Comparison of ENCODE assay signal across 14 mouse cellular contexts in the genomic region with DNA sequence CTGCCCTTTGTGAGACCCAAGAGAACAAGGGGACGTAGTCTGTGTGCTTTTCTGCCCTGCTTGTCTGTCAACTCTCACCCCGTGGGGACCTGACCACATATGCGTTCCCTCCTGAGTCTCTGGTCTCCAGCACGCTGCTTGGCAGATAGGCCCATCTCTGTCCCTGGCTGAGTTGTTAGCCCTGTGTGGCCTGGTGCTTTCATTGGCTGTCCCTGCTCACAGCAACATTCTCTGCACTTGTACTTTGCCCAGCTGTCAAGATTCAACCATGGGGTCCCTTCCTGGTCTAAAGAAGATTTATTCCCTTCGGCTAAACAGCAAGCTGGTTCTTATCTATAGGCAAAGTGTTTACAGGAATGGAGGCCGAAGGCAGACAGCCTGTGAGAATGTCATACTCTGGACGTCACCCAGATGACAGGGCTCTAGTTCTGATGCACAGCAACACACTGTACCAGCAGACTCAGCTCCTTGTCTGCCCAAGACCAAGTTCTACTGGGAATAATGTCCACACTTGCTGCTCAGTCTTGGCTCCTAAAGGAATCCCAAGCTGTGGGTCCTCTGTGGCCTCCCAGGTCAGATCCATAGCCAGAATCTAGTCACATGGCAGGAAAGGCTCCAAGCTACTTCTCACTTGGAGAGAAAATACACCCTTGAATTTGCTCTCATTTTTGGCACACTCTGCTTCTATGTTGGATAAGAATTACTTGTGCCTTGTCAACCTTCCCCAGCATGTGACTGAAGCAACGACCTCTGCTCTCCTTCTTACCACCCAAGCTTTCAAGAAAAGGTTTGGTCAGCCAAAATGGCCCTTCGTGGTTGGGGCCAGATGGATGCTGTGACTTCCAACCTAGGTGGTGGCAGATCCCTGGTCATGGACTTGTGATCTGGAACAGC. TPM values are rescaled to one million over a fixed set of nuclear protein-coding genes. Genes with fewer than 3 reads are reported as not detected.
A peak's percentile ranks its signal among the peaks of the same experiment; 100 is the strongest.
DNase-seq lines count a peak whose midpoint lies in the region; ATAC-seq and TF ChIP-seq lines count a peak whose summit lies in the region.
"Had no signal": no experiment of that assay in that cellular context is flagged by ENCODE, and none has a peak within 500 bp of the region (broad histone marks: within the 10 kb centered on the region; RNA-seq: fewer than 3 reads in every experiment).

No protein-coding gene starts in this region.

- 0 out of 2 replicates have a peak overlapping the region, but pooled peaks have one; percentile 47 for H3K27ac ChIP-seq in heart, embryonic 12.5 days (ENCODE audit: poor library complexity, severe bottlenecking)
- H3K27ac ChIP-seq in intestine, postnatal 0 days (ENCODE audit: low read depth, low read length): no peak overlapping the region
- no peak overlapping the region for H3K27ac ChIP-seq in midbrain, embryonic 15.5 days
- H3K27ac ChIP-seq: embryonic facial prominence, embryonic 15.5 days; limb, embryonic 13.5 days; neural tube, embryonic 15.5 days had no signal

- no peaks in the 10 kb centered on the region; the same call in 1 of the 2 replicates for H3K9me3 ChIP-seq in heart, embryonic 12.5 days (replicated peaks)
- H3K9me3 ChIP-seq in intestine, postnatal 0 days (ENCODE audit: control insufficient read depth): no peaks in the 10 kb centered on the region
- H3K9me3 ChIP-seq in midbrain, embryonic 15.5 days: no peaks in the 10 kb centered on the region
- H3K9me3 ChIP-seq: embryonic facial prominence, embryonic 15.5 days; G1E; limb, embryonic 13.5 days; neural tube, embryonic 15.5 days had no signal

- no peak overlapping the region for H3K4me2 ChIP-seq in heart, embryonic 12.5 days
- H3K4me2 ChIP-seq in intestine, postnatal 0 days (replicated peaks; ENCODE audit: low read depth): no peak overlapping the region
- no peak overlapping the region for H3K4me2 ChIP-seq in midbrain, embryonic 15.5 days
- H3K4me2 ChIP-seq: embryonic facial prominence, embryonic 15.5 days; limb, embryonic 13.5 days; neural tube, embryonic 15.5 days had no signal

- 0 out of 2 replicates have a peak, but pooled peaks cover 3% of the 10 kb centered on the region for H3K27me3 ChIP-seq in heart, embryonic 12.5 days (replicated peaks)
- no peaks in the 10 kb centered on the region for H3K27me3 ChIP-seq in intestine, postnatal 0 days (replicated peaks; ENCODE audit: control insufficient read depth, insufficient read depth, low read length)
- no peaks in the 10 kb centered on the region for H3K27me3 ChIP-seq in midbrain, embryonic 15.5 days (replicated peaks)
- H3K27me3 ChIP-seq: embryonic facial prominence, embryonic 15.5 days; limb, embryonic 13.5 days; neural tube, embryonic 15.5 days had no signal

- no peaks in the 10 kb centered on the region for H3K36me3 ChIP-seq in heart, embryonic 12.5 days
- H3K36me3 ChIP-seq in intestine, postnatal 0 days (ENCODE audit: control insufficient read depth, insufficient read depth): no peaks in the 10 kb centered on the region
- H3K36me3 ChIP-seq in midbrain, embryonic 15.5 days (replicated peaks): no peaks in the 10 kb centered on the region
- H3K36me3 ChIP-seq: embryonic facial prominence, embryonic 15.5 days; G1E; limb, embryonic 13.5 days; neural tube, embryonic 15.5 days had no signal

- H3K9ac ChIP-seq in heart, embryonic 12.5 days: no peak overlapping the region
- H3K9ac ChIP-seq in intestine, postnatal 0 days (ENCODE audit: low read depth, low read length): no peak overlapping the region
- no peak overlapping the region for H3K9ac ChIP-seq in midbrain, embryonic 15.5 days
- H3K9ac ChIP-seq: embryonic facial prominence, embryonic 15.5 days; limb, embryonic 13.5 days; neural tube, embryonic 15.5 days had no signal

- peaks cover 40% of the 10 kb centered on the region for H3K4me1 ChIP-seq in heart, embryonic 12.5 days (replicated peaks)
- H3K4me1 ChIP-seq in intestine, postnatal 0 days (replicated peaks; ENCODE audit: control insufficient read depth, insufficient read depth, low read length): 0 out of 2 replicates have a peak, but pooled peaks cover 4% of the 10 kb centered on the region
- no peaks in the 10 kb centered on the region for H3K4me1 ChIP-seq in midbrain, embryonic 15.5 days
- H3K4me1 ChIP-seq: limb, embryonic 13.5 days; neural tube, embryonic 15.5 days had no signal

- 37% methylated on average over 9 of the region's 9 CpGs for WGBS in heart, embryonic 12.5 days
- WGBS in intestine, postnatal 0 days: 25% methylated on average over 9 of the region's 9 CpGs
- 81% methylated on average over 9 of the region's 9 CpGs for WGBS in midbrain, embryonic 15.5 days

- 0 out of 2 replicates have a peak, but pooled peaks have one; percentile 31 for ATAC-seq in heart, embryonic 12.5 days (ENCODE audit: insufficient number of reproducible peaks, low FRiP score)
- peak; percentile 86 for ATAC-seq in intestine, postnatal 0 days
- ATAC-seq in midbrain, embryonic 15.5 days (replicated peaks): no peak

- peak; percentile 27 for DNase-seq in testis, postnatal 14 days (ENCODE audit: low spot score)
- no peak for DNase-seq in testis, postnatal 10 days (ENCODE audit: low spot score)
- DNase-seq in yolk sac, embryonic 10.5 days (ENCODE audit: low spot score): peak; percentile 66
- no peak for DNase-seq in layer of hippocampus, postnatal 14 days (ENCODE audit: low spot score in 2 of 2)
- DNase-seq: cerebellum, adult 9-10 months had no signal

- no peak for TF ChIP-seq CTCF in intestine, postnatal 0 days (IDR thresholded peaks at IDR 0.05; ENCODE audit: low read depth)

- H3K4me3 ChIP-seq in heart, embryonic 12.5 days: no peak overlapping the region
- H3K4me3 ChIP-seq in intestine, postnatal 0 days (ENCODE audit: low read depth, low read length): no peak overlapping the region
- no peak overlapping the region for H3K4me3 ChIP-seq in midbrain, embryonic 15.5 days
- H3K4me3 ChIP-seq: embryonic facial prominence, embryonic 15.5 days; limb, embryonic 13.5 days; neural tube, embryonic 15.5 days had no signal

RNA-seq across cellular contexts. Expression of a gene that starts 55.8 kb away (rescaled TPM):
- 2.6 and 3.0 TPM in 2 replicates for polyA plus RNA-seq in heart, embryonic 12.5 days (2016; fragmentation: Nextera tagmentation; extraction: Ambion mirVana)
- 2.5 and 2.7 TPM in 2 replicates for polyA plus RNA-seq in intestine, postnatal 0 days (2015; fragmentation: Nextera tagmentation; extraction: Ambion mirVana)
- total RNA-seq in layer of hippocampus, postnatal 14 days (2021): 1 to 10 TPM; 1.9 to 2.5 TPM
- 2.1 and 2.4 TPM in 2 replicates for polyA plus RNA-seq in midbrain, embryonic 15.5 days (2015; fragmentation: Nextera tagmentation; extraction: Ambion mirVana)
- total RNA-seq: hematopoietic stem cell, adult 5-6 weeks; megakaryocyte-erythroid progenitor cell, adult 5-6 weeks had no signal
- polyA plus RNA-seq: G1E had no signal

Comparison
In these comparisons a context has a peak if more than half of its experiments do, and no peak if none do; other contexts are left out.
1. DNase-seq: peak in testis, postnatal 14 days (single experiment) and yolk sac, embryonic 10.5 days (single experiment); none in testis, postnatal 10 days (single experiment) and layer of hippocampus, postnatal 14 days (0 of 2).